Mouse (Mus musculus) heart, postnatal 0 days (tissue): Measurements from ENCODE around the gene Psg17. TPM values are rescaled to one million over a fixed set of nuclear protein-coding genes. Genes with fewer than 3 reads are reported as not detected.

ENCODE experiments used
- ATAC-seq: fragments of 200-750 bp; cut with Nextera tagmentation; 2 replicates; pipeline ENCODE4 v1.8.0; 2017; ENCODE audit warnings: low read depth, moderate number of reproducible peaks, moderate library complexity; ENCODE audit not compliant: insufficient read depth
- DNase-seq: peaks from one replicate; pipeline ENCODE4 v3.0.0-alpha.2; 2016; ENCODE audit warnings: low spot score
- H3K27ac ChIP-seq: fragments of 300-500 bp; sonication (generic); 2 replicates; pipeline ENCODE4 v1.5.1; 2014; ENCODE audit warnings: low read depth, mild to moderate bottlenecking
- H3K27me3 ChIP-seq: fragments of 300-500 bp; sonication (generic); 2 replicates; pipeline ENCODE4 v1.6.1; 2014; ENCODE audit warnings: low read length, mixed read lengths; ENCODE audit not compliant: control insufficient read depth, insufficient read depth
- H3K36me3 ChIP-seq: fragments of 300-500 bp; sonication (generic); replicated peaks from 2 replicates; pipeline ENCODE4 v1.6.1; 2014; ENCODE audit warnings: low read length, mixed read lengths; ENCODE audit not compliant: control insufficient read depth, insufficient read depth
- H3K4me1 ChIP-seq: fragments of 300-500 bp; sonication (generic); 2 replicates; pipeline ENCODE4 v1.6.1; 2014; ENCODE audit warnings: antibody characterized with exemption; ENCODE audit not compliant: control insufficient read depth, insufficient read depth
- H3K4me2 ChIP-seq: fragments of 300-500 bp; sonication (generic); 2 replicates; pipeline ENCODE4 v1.6.1; 2014; ENCODE audit warnings: low read depth, mild to moderate bottlenecking, low read length, moderate library complexity
- H3K4me3 ChIP-seq: fragments of 300-500 bp; sonication (generic); 2 replicates; pipeline ENCODE4 v1.5.1; 2014; ENCODE audit warnings: low read depth, low read length
- H3K9ac ChIP-seq: fragments of 300-500 bp; sonication (generic); replicated peaks from 2 replicates; pipeline ENCODE4 v1.6.1; 2014; ENCODE audit warnings: low read depth, low read length, mixed read lengths
- H3K9me3 ChIP-seq: fragments of 300-500 bp; sonication (generic); replicated peaks from 2 replicates; pipeline ENCODE4 v1.6.1; 2016; ENCODE audit warnings: low read length; ENCODE audit not compliant: control insufficient read depth
- CTCF ChIP-seq: IDR thresholded peaks from 2 replicates; pipeline ENCODE4 v1.5.1; 2016; ENCODE audit warnings: antibody characterized with exemption, control low read depth, low read depth
- EP300 ChIP-seq: IDR thresholded peaks from 2 replicates; pipeline ENCODE4 v1.6.1; 2016; ENCODE audit warnings: antibody characterized with exemption, low read depth
- WGBS: fragments of 180-500 bp; shearing (Covaris S2); extraction: QIAGEN DNeasy Blood & Tissue Kit; methylation state at CpG from one replicate; pipeline ENCODE4 v1.1.7; 2014; 5-methylcytosine and 5-hydroxymethylcytosine counted together
- polyA plus RNA-seq: library from polyadenylated mRNA; unstranded; fragments of >200 nt; fragmentation: Nextera tagmentation; extraction: Ambion mirVana; gene quantifications from 2 replicates; pipeline ENCODE4 v1.2.1, GENCODE M21; 2015
- total RNA-seq: library from RNA; depleted of rRNA; stranded (reverse); fragments of >200 nt; gene quantifications from 2 replicates; pipeline ENCODE4 v1.2.3, GENCODE M21; 2014; ENCODE audit warnings: low replicate concordance

Gene Psg17
- total and polyA plus RNA-seq, 2 experiments from 2014 or later: not detected

- no peak for ATAC-seq
- DNase-seq: no peak
- 79% methylated on average over 7 of the region's 7 CpGs for WGBS
- H3K27ac ChIP-seq: no peak overlapping the region
- H3K36me3 ChIP-seq: no peaks in the 10 kb centered on the region
- no peaks in the 10 kb centered on the region for H3K27me3 ChIP-seq
- H3K4me1 ChIP-seq: no peaks in the 10 kb centered on the region
- H3K9ac ChIP-seq: no peak overlapping the region
- H3K4me3 ChIP-seq: no peak overlapping the region
- no peaks in the 10 kb centered on the region for H3K9me3 ChIP-seq
- H3K4me2 ChIP-seq: no peak overlapping the region
- TF ChIP-seq EP300 (no peak), CTCF (no peak)
Observed at GRCm38 (mm10) chr7:18829545-18829944, 8.1 kb upstream of the Psg17 start.

- DNase-seq (no peak), ATAC-seq (no peak)
- TF ChIP-seq CTCF: peak; percentile 22; the same call in 1 of the 2 replicates
- no peak for TF ChIP-seq EP300
- Histone ChIP-seq H3K9ac (no peak overlapping the region), H3K4me3 (no peak overlapping the region), H3K36me3 (no peaks in the 10 kb centered on the region), H3K27ac (no peak overlapping the region), H3K4me2 (no peak overlapping the region), H3K9me3 (no peaks in the 10 kb centered on the region), H3K4me1 (no peaks in the 10 kb centered on the region), H3K27me3 (no peaks in the 10 kb centered on the region)
- WGBS: 57% methylated on average over 9 of the region's 9 CpGs
Observed at GRCm38 (mm10) chr7:18828592-18828991, 7.2 kb upstream of the Psg17 start.

GRCm38 (mm10) chr7:18827792-18828546, 6.6 kb upstream of the Psg17 start:
- DNase-seq (no peak), ATAC-seq (no peak)
- TF ChIP-seq CTCF (no peak), EP300 (no peak)
- Histone ChIP-seq H3K9ac (no peak overlapping the region), H3K27ac (no peak overlapping the region), H3K27me3 (no peaks in the 10 kb centered on the region), H3K4me1 (no peaks in the 10 kb centered on the region), H3K36me3 (no peaks in the 10 kb centered on the region), H3K4me2 (no peak overlapping the region), H3K9me3 (no peaks in the 10 kb centered on the region), H3K4me3 (no peak overlapping the region)
- WGBS: 58% methylated on average over 26 of the region's 26 CpGs

GRCm38 (mm10) chr7:18818301-18818700, 3.1 kb downstream of the Psg17 start:
- no peak for TF ChIP-seq CTCF
- no peak for TF ChIP-seq EP300
- Histone ChIP-seq H3K36me3 (no peaks in the 10 kb centered on the region), H3K9ac (no peak overlapping the region), H3K4me3 (no peak overlapping the region), H3K9me3 (no peaks in the 10 kb centered on the region), H3K27me3 (no peaks in the 10 kb centered on the region), H3K27ac (no peak overlapping the region), H3K4me2 (no peak overlapping the region), H3K4me1 (no peaks in the 10 kb centered on the region)
- no peak for ATAC-seq
- 76% methylated on average over 9 of the region's 9 CpGs for WGBS
- DNase-seq: no peak

- DNase-seq: no peak
- ATAC-seq: peak; percentile 57; the same call in 1 of the 2 replicates
- H3K27ac ChIP-seq: no peak overlapping the region
- H3K9me3 ChIP-seq: no peaks in the 10 kb centered on the region
- H3K4me1 ChIP-seq: no peaks in the 10 kb centered on the region
- H3K9ac ChIP-seq: no peak overlapping the region
- H3K4me2 ChIP-seq: no peak overlapping the region
- H3K36me3 ChIP-seq: no peaks in the 10 kb centered on the region
- no peak overlapping the region for H3K4me3 ChIP-seq
- TF ChIP-seq EP300 (no peak), CTCF (no peak)
- H3K27me3 ChIP-seq: no peaks in the 10 kb centered on the region
Observed at GRCm38 (mm10) chr7:18803526-18803925, 17.9 kb downstream of the Psg17 start.

GRCm38 (mm10) chr7:18799129-18799528, 22.3 kb downstream of the Psg17 start:
- no peak for ATAC-seq

More at GRCm38 (mm10) chr7:18799129-18799528, 22.3 kb downstream of the Psg17 start:
- no peak overlapping the region for H3K27ac ChIP-seq
- WGBS: 36% methylated on average over 3 of the region's 3 CpGs
- no peak for DNase-seq
- H3K4me3 ChIP-seq: no peak overlapping the region
- H3K36me3 ChIP-seq: no peaks in the 10 kb centered on the region
- 0 out of 2 replicates have a peak, but pooled peaks have one; percentile 11 for TF ChIP-seq CTCF
- no peak for TF ChIP-seq EP300
- no peak overlapping the region for H3K4me2 ChIP-seq
- no peaks in the 10 kb centered on the region for H3K9me3 ChIP-seq
- no peak overlapping the region for H3K9ac ChIP-seq
- H3K4me1 ChIP-seq: no peaks in the 10 kb centered on the region
- H3K27me3 ChIP-seq: no peaks in the 10 kb centered on the region
